1 mouse cellular context compared by ENCODE assay signal in the genomic region with DNA sequence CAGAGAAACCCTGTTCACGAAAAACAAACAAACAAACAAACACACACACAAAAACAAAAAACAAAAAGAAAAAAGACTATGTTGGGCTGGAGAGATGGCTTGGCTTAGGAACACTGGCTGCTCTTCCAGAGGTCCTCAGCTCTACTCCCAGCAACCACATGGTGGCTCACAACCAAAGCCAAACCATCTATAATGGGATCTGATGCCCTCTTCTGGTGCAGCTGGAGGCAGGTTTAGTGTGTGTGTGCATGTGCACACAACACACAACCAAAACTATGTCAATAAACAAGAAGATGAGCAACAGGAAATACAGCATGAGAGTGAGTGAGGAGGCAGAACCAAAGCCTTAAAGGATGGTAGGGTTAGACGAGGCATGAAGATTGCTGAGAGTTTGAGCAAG.
TF ChIP-seq lines count a peak whose summit lies in the region.

No protein-coding gene starts in this region.

TF ChIP-seq in MEL, 35 proteins besides CTCF, POLR2A, EP300 and RAD21:
- TF ChIP-seq CHD1 (IDR thresholded peaks at IDR 0.05; ENCODE audit: low read depth, low read length) (no peak), BHLHE40 (IDR thresholded peaks at IDR 0.05; ENCODE audit: borderline replicate concordance, low read depth, low read length) (no peak), NELFE (IDR thresholded peaks at IDR 0.05; ENCODE audit: low read depth, low read length) (no peak), SMC3 (IDR thresholded peaks at IDR 0.05; ENCODE audit: low read depth, low read length) (peak; percentile 68)
